Mouse (Mus musculus) gastrocnemius, postnatal 4 days (tissue): ENCODE measurements at regions not wholly inside any gene's neighbourhood (a gene's known extent, or its start where the extent isn't known, plus 50 kb on each side); places are given as distances from the start of the nearest gene placed in this dataset.
A peak's percentile ranks its signal among the peaks of the same experiment; 100 is the strongest.
"Not testable (repeated sequence)": the region's sequence is repeated elsewhere in the genome, so short reads cannot be mapped to it uniquely, and the experiment has no call there.

Experiments used
- DNase-seq, 2 experiments: peaks; one replicate each; pipeline ENCODE4 v3.0.0; 2021 to 2022; ENCODE audit warnings: low spot score in 2 of 2, mixed read lengths in 2 of 2

DNA sequence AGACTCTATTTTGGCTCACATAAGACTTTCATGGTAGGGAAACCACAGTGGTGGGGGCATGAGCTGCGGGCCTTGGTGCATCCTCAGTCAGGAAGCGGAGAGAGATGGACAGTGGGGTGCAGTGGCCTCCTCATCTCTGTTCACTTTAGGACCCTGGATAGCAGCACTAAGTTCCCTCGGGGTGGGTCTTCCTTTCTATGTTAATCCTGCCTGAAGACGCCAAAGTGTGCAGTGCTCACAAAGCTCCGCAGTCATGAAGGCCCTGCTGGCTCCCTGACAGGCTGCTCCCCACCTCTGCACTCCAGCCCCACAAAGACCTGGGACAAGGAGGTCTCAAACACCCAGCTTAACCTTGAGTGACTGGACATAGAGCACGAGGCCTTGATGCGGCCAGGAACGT is 56.8 kb downstream of the Sox1 start:
- no peak for DNase-seq

DNA sequence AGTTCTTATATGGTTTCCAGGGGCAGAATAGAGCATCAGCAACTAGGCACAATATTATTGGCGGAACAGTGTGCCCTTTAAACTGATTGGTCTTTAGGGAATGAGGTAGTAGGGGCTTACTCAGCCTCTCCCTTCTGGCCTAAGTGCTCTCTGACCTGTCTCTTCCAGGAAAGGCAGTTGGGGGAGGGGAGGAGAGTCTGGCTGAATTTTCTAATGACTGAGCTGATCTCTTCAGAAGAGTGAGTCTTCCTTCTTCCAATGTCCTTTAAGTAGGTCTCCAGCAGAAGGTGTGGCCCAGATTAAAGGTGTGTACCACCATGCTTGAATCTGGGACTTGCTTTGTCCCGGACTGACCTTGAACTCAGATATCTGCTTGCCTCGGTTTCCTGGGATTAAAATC is 60.3 kb downstream of the Sox1 start:
- DNase-seq: not testable (repeated sequence)

DNA sequence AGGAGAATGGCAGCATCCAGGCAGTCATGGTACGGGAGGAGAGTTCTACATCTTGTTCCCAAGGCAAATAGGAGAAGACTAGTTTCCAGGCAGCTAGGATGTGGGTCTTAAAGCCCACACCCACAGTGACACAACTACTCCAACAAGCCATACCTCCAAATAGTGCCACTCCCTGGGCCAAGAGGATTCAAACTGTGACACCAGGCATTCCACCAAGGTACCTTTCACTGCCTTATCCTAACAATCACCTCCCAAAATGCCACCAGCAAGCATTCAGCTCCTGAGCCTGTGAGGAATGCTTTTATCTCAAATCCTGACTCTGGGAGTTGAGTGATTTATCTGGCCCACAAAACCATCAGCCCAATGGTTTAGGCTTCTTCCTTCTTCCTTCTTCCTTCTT is 61.2 kb downstream of the Sox1 start:
- no peak for DNase-seq

GRCm38 (mm10) chr8:12457015-12457414 is 61.9 kb downstream of the Sox1 start:
- DNase-seq: no peak

DNA sequence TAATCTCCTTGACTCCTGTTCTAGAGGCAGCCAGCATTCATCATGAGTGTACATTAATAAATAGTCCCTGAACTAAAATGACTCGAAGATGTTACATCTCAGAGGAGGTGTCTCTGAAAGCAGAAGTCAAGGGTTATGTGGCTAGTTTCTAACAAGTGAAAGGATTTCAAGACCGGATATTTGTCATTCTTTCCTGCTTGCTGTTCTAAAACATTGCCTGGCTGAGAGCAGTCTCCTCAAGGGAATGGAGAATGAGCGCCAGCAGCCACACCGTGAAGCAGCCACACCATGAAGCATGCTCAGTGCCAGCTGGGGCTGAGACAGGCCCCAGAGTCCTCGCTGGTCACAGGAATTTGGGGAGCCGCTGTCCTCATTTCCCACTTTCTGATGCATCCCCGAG is 71.8 kb downstream of the Sox1 start:
- no peak for DNase-seq

GRCm38 (mm10) chr8:12467386-12468326 is 72.6 kb downstream of the Sox1 start:
- DNase-seq: no peak

DNA sequence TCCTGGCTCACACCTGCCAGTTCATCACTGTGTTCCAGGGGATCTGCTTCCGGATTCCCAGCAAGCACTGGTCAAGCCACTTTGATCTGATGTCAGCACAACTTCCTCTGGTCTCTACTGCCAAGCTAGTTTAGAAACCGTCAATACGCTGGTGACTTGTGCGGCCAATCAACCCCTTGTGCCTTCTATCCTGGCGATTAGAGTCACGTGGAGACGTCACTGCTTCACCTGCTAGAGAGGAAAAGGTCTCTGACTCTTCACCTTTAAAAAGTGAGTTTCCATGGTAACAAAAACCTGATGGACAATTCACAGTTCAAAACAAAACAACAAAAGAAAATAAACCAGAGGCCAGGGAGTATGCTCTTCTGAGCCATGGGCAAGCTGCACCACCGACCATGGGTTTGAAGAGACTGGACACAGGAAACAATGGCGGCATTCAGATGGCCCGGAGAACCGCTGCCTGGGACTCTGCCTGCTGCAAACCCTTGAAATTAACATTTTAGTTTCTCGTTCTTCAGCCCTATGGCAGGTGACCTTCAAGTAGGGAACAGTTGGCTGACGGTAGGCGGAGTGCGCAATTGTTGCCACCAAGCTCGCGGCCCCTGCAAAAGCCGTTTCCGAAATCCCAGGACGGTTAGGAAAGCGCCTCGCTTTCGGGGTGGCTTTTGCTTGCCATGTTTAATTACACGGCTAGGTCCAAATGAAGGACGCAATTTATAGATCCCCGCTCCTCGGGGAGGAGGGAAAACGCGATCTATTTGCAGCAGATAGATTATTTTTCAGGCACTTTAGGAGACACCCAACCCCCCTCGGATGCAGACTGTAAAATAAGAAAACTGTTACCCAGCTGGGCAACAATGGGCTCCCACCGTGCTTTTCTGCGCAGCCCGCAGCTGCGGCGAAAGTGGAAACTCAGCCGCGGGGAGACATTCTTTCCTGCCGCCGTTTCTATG is 82.6 kb downstream of the Sox1 start:
- no peak for DNase-seq

- no peak for DNase-seq
Observed at GRCm38 (mm10) chr8:12481918-12482317, 86.8 kb downstream of the Sox1 start.

GRCm38 (mm10) chr8:12483551-12483950 is 88.5 kb downstream of the Sox1 start:
- no peak for DNase-seq

- DNase-seq: no peak
Observed at GRCm38 (mm10) chr8:12485326-12485725, 87.5 kb upstream of the Spaca7 start.

- DNase-seq: peak in 1 of 2 experiments; percentile 26
Observed at GRCm38 (mm10) chr8:12486331-12487061, 86.3 kb upstream of the Spaca7 start.

DNA sequence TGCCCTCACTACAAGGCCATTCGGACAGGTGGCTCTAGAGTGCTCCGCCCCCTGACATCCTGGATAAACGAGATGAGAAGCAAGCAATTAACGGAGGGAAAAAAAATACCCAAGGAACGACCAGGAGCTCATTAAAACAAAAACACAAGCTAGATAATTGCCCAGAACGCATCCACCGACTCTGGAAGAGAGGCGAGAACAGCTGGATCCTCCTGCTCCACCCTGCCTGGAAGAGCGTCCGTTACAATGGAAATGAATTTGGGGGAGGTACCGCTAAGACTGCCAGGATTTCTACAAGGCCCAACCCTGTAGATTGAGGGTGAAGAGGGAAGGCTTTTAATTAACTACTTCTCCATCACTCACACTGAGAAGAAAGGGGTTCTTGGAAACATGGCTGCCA is 85.6 kb upstream of the Spaca7 start:
- DNase-seq: no peak

- DNase-seq: no peak
Observed at GRCm38 (mm10) chr8:12489194-12489593, 83.6 kb upstream of the Spaca7 start.

GRCm38 (mm10) chr8:12491472-12491871 is 81.4 kb upstream of the Spaca7 start:
- no peak for DNase-seq

DNA sequence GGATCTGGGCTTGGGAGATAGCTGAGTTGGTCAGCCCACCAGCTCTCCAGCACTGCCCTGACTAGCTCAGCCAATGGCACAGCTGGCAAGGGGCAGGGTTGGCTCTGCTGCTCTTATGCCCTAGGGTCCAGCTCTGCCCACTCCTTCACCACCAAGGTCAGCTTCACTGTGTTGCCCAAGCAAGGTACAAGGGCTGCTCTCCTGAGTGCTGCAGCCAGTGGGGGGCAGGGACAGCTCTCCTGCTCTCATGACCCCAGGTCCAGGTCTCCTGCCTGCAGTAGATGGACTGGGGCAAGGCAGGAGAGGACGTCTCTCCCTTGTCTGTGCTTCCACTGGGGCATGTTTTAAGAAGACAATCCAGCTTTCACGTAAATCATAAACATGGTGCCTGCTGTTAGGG is 80.4 kb upstream of the Spaca7 start:
- DNase-seq: no peak

GRCm38 (mm10) chr8:12494559-12494958 is 78.3 kb upstream of the Spaca7 start:
- no peak for DNase-seq

GRCm38 (mm10) chr8:12497420-12497819 is 75.4 kb upstream of the Spaca7 start:
- no peak for DNase-seq

DNA sequence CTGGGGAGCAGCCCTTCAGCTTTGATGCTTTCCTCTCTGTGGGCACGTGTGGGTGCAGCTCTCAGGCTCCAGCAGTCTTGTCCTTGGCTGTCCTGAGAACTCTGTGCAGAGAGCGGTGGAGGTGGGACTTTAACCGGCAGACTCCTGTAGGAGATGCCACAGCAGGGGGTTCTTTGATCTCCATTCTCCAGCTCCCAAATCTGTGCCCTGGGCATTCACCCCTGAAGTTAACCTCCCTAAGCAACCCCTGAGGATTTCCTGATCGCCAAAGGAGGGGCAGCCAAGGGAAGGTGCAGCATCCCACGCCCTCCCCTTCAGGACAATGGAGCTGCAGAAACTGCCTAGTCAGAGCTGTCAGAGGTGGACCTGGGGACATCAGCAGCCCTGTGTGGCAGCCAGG is 73.2 kb upstream of the Spaca7 start:
- no peak for DNase-seq

GRCm38 (mm10) chr8:12500291-12500690 is 72.5 kb upstream of the Spaca7 start:
- DNase-seq: no peak

- DNase-seq: no peak
Observed at GRCm38 (mm10) chr8:12501824-12502223, 71.0 kb upstream of the Spaca7 start.

GRCm38 (mm10) chr8:12502321-12502775 is 70.5 kb upstream of the Spaca7 start:
- DNase-seq: no peak
